Mouse (Mus musculus) neural tube, embryonic 11.5 days (tissue): ENCODE measurements around the gene Gm6763. TPM values are rescaled to one million over a fixed set of nuclear protein-coding genes. Genes with fewer than 3 reads are reported as not detected.

Experiments used
- polyA plus RNA-seq: library from polyadenylated mRNA; unstranded; fragments of >200 nt; fragmentation: Nextera tagmentation; extraction: Ambion mirVana; gene quantifications from 2 replicates; pipeline ENCODE4 v1.2.1, GENCODE M21; 2014

The Gm6763 gene
- polyA plus RNA-seq, 1 experiment from 2014 or later, result not detected

Other genes with a start within 250 kb of the Gm6763 start
- not detected in 2 replicates for gene Gm21293, start 8.5 kb upstream of the Gm6763 start, polyA plus RNA-seq
- gene Gm8764, start 8.5 kb downstream of the Gm6763 start, polyA plus RNA-seq, result not detected in 2 replicates
- gene Gm21304, start 17.0 kb downstream of the Gm6763 start, polyA plus RNA-seq, result not detected in 2 replicates
- not detected in 2 replicates for gene Gm21312, start 25.5 kb downstream of the Gm6763 start, polyA plus RNA-seq
- not detected in 2 replicates for gene Gm20765, start 34.0 kb downstream of the Gm6763 start, polyA plus RNA-seq
- not detected in 2 replicates for gene Gm4340, start 42.5 kb downstream of the Gm6763 start, polyA plus RNA-seq